Mouse (Mus musculus) embryonic stem cell, embryonic (primary cell): ENCODE measurements around the gene Nod2.

Experiments
- CTCF ChIA-PET, 4 experiments: fragments of 300-600 bp in 2 of 4; fragments of 350-600 bp in 2 of 4; sonication (Branson Sonifier 250); formaldehyde crosslinking; loops; one replicate each; lab custom pipeline; 2022; ENCODE audit warnings: inconsistent platforms in 2 of 4; lab: Charles Lee
- POLR2A ChIA-PET, 4 experiments: fragments of 300-600 bp in 2 of 4; fragments of 350-600 bp in 2 of 4; sonication (Branson Sonifier 250); formaldehyde crosslinking; loops; one replicate each; lab custom pipeline; 2022; ENCODE audit warnings: antibody characterized with exemption in 4 of 4, inconsistent platforms in 1 of 4; lab: Charles Lee

The Nod2 gene

DNA sequence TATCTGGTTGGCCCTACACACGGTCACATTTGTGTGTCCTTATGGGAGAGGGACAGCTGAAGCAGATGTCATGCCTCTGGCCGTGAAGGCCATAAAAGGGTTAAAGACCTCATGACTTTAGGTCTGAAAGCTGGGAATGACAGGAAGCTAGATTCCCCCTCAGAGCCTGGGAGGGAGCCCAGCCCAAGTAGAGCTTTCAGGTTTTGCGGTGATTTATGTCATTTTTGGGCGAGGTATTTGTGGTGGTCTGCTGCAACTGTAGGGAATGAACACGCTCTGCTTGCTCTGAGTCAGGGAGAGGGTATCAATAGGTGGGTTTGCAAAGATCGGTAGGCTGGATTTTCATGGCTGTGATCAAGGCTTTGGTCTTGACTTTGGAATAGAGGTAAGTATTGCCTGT, 42.8 kb downstream of the Nod2 start:
- CTCF ChIA-PET: no interaction called here
- POLR2A ChIA-PET: no interaction called here

GRCm38 (mm10) chr8:88691342-88691948, 44.3 kb downstream of the Nod2 start:
- POLR2A ChIA-PET: interaction anchor here in 1 of 4 experiments (0.7 kb wide), 1 partner anchor 821 kb away, joined by 3 read pairs; no protein-coding TSS in a partner anchor
- CTCF ChIA-PET: interaction anchor here in 2 of 4 experiments (0.6 kb wide), 2 partner anchors 64 to 322 kb away, joined by 3 to 4 read pairs; no protein-coding TSS in a partner anchor

DNA sequence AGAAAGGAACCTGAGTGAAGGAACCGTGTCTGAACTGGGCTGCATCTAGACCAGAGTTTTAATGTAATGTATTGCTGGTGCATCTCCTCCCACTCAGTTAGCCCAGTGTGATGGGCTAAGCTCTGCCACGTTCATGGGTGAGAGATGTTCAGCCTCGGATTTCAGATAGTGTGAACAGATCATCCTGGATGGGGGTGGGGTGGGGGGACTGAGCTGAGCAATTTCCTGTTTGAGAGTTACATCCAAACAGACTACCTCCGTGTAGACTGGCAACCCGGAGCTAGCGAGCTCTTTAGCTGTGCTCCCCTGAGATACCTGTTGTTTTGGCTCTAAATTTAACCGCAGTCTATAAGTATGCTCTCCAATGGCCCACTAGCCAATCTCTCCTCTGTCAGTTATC, 44.8 kb downstream of the Nod2 start:
- ChIA-PET POLR2A (interaction anchor here in 1 of 4 experiments (0.7 kb wide), 1 partner anchor 822 kb away, joined by 3 read pairs; no protein-coding TSS in a partner anchor), CTCF (no interaction called here)

- ChIA-PET POLR2A (interaction anchor here in 1 of 4 experiments (0.6 kb wide), 1 partner anchor 470 kb away, joined by 3 read pairs; no protein-coding TSS in a partner anchor), CTCF (interaction anchor here in 1 of 4 experiments (0.6 kb wide), 1 partner anchor 443 kb away, joined by 5 read pairs; no protein-coding TSS in a partner anchor)
Measured at GRCm38 (mm10) chr8:88692866-88693265, 45.8 kb downstream of the Nod2 start.

GRCm38 (mm10) chr8:88693376-88693775, 46.3 kb downstream of the Nod2 start:
- CTCF ChIA-PET: interaction anchor here in 2 of 4 experiments (0.6 to 1.2 kb wide), 2 partner anchors 61 to 443 kb away, joined by 3 to 5 read pairs; no protein-coding TSS in a partner anchor
- POLR2A ChIA-PET: interaction anchor here in 2 of 4 experiments (0.6 kb wide), 2 partner anchors 96 to 469 kb away, joined by 3 read pairs; no protein-coding TSS in a partner anchor

DNA sequence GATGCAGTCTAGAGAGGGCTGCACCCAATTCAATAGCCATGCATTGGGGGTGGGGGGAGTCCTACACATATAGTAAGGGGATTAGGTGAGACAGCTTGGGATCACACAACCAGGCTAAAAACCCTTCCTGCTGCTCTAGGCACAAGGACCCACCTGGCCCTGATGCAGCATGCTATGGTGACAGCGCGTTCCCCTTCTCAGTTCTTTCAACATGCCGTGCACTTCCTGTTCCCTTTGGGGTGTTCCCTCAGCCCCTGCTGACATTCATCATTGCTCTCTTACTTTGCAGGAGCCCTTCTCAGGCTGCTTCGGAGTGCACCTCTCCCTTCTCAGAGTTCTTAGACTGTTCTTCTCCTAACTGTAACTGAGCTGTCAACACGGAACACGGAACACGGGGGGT, 47.2 kb downstream of the Nod2 start:
- POLR2A ChIA-PET: interaction anchor here in 2 of 4 experiments (0.7 to 0.8 kb wide), 2 partner anchors 31 to 47 kb away, joined by 3 to 4 read pairs; partner anchors contain the start of gene Nod2 (in 1 of the 2)
- CTCF ChIA-PET: interaction anchor here in 1 of 4 experiments (1.2 kb wide), 1 partner anchor 61 kb away, joined by 3 read pairs; no protein-coding TSS in a partner anchor

DNA sequence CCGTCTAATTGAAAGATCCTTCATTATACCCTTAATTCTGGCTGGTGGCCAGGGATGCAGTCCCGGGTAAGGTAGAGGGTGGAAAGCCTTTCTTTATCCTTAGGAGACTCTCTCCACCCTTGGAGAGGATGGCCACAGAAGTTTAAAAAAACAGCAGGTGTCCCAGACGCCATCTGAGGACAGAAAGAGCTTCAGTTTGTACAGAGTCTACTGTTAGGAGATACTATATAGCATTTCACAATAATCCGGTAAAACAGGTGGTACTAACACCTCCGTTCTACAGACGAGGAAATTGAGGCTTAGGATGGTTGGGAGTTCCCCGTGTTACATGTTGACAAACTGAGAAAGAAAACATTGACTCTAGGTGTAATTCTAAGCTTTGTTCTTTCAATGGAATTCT, 49.1 kb downstream of the Nod2 start:
- CTCF ChIA-PET: interaction anchor here in 1 of 4 experiments (1.6 kb wide), 1 partner anchor 336 kb away, joined by 5 read pairs; no protein-coding TSS in a partner anchor
- POLR2A ChIA-PET: interaction anchor here (0.6 to 1.6 kb wide), 19 partner anchors 9 to 578 kb away, joined by 3 to 12 read pairs (median 3); partner anchors contain the start of genes Snx20 (in 2 of the 4), Cnep1r1 (in 1 of the 4) and Nod2 (in 1 of the 4)

GRCm38 (mm10) chr8:88696721-88697641, 49.9 kb downstream of the Nod2 start, which contains the start of gene Cyld:
Gene Cyld (plus strand): TSS chr8:88697028.
- CTCF ChIA-PET: interaction anchor here in 1 of 4 experiments (0.5 to 1.6 kb wide), 5 partner anchors 76 to 579 kb away, joined by 3 to 5 read pairs (median 3); partner anchors contain the start of gene Cnep1r1
- POLR2A ChIA-PET: interaction anchor here (0.6 to 1.6 kb wide), 19 partner anchors 8 to 579 kb away, joined by 3 to 12 read pairs (median 3); partner anchors contain the start of genes Snx20 (in 2 of the 4), Cnep1r1 (in 1 of the 4) and Nod2 (in 1 of the 4)

- POLR2A ChIA-PET: interaction anchor here in 2 of 4 experiments (1.5 to 1.6 kb wide), 4 partner anchors 50 to 70 kb away, joined by 4 to 12 read pairs (median 12); partner anchors contain the start of genes Nod2 (in 1 of the 2) and Snx20 (in 1 of the 2)
- CTCF ChIA-PET: interaction anchor here in 1 of 4 experiments (1.6 kb wide), 1 partner anchor 338 kb away, joined by 5 read pairs; no protein-coding TSS in a partner anchor
Measured at GRCm38 (mm10) chr8:88697642-88698031, 50.5 kb downstream of the Nod2 start.

DNA sequence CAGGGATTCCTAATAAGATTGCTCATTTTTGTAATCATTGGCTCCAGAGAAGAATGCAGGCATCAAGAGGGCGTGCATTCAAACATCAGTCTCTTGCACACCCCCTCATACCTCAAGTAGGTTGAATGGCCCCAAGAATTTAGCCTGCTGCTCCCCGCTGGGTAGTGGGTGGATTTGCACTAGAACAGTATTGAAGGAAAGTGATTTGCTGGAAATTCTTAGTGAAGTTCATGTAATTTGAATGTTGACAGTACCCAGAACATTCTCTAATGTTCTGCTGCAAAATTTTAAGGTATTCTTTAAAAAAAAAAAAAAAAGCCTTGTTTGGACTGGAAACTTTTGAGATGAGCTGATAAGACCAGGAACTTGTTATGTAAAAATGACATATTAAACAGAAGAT, 50.9 kb downstream of the Nod2 start:
- CTCF ChIA-PET: no interaction called here
- POLR2A ChIA-PET: interaction anchor here in 2 of 4 experiments (0.6 to 0.7 kb wide), 3 partner anchors 12 to 435 kb away, joined by 3 read pairs; no protein-coding TSS in a partner anchor

DNA sequence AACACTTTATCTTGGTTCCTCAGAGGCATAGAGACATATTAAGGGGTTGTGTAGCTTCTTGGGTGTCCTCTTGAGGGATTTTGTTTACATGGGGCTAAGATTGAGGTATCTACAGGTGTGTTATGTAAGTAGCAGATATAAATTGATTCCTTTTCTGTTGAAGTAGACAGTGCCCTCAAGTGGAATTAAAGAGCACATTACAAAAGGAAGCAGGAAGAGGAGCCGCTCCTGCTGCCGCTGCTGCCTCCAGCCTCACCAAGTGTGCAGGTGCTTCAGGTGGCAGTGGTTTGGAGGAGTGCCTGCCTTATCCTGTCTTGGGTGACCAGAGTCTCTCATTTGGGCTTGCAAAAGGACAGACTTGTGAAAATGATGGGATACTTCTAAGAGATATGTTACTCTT, 54.5 kb downstream of the Nod2 start:
- ChIA-PET POLR2A (no interaction called here), CTCF (interaction anchor here in 1 of 4 experiments (1.1 kb wide), 1 partner anchor 79 kb away, joined by 3 read pairs; no protein-coding TSS in a partner anchor)

DNA sequence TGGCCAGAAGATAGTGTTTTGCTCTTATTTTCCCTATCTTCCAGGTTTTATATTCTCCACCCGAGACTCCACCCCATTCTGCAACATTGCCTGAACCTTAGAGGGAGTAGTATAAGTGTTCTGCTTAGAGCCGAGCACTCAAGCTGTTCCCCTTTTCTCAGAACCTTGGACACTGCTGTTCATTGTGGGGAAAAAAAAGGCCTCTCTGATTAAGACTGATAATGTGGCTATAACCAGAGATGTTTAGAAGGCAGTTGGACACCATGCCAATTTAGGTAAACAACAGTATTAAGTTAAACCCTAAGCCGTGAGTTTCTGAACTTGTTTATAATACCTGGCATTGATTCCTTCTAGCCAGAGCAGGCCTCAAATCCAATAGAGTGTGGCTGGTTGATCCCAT, 55.7 kb downstream of the Nod2 start:
- POLR2A ChIA-PET: interaction anchor here in 2 of 4 experiments (0.6 to 0.9 kb wide), 2 partner anchors 58 to 274 kb away, joined by 3 to 5 read pairs; no protein-coding TSS in a partner anchor
- CTCF ChIA-PET: interaction anchor here in 2 of 4 experiments (0.6 to 1.1 kb wide), 2 partner anchors 80 to 115 kb away, joined by 3 to 4 read pairs; no protein-coding TSS in a partner anchor

DNA sequence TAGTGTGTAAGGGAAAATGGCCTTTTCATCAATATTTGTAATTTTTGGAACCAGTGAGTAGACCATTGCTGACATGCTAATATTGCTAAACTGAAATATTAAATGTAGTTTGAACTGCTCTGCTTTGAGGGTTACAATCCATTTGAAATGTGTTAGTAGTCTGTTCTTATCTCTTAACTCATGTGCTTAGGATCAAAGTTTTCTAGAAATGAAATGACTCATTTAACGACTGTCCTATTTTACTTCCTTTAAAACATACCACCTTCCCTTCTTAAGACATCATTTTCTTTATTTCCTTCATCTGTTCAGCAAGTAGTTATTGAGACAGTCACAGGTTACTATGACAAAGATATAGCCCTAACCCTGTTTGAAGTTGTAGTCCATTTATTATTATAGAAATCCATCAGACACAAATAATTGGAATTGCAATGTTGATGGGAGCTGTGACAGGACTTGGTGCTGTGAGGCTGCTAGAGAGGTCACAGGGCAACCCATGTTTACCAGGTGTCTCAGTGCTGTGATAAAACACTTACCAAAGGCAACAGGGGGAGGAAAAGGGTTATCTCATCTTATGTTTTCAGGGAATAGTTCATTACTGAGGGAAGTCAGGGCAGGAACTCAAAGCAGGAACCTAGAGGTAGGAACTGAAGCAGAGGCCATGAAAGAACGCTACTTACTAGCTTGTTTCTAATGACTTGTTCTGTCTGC, 76.3 kb downstream of the Nod2 start:
- ChIA-PET CTCF (no interaction called here), POLR2A (no interaction called here)
